Mouse (Mus musculus) monocyte, adult 5-6 weeks (primary cell): ENCODE results near the gene Ndufa5. TPM values are rescaled to one million over a fixed set of nuclear protein-coding genes. Genes with fewer than 3 reads are reported as not detected.

Source experiments
- ATAC-seq: fragments of 153-309, 156-312 bp; replicated peaks from 2 replicates; pipeline ENCODE4 v1.8.0; 2017; ENCODE audit warnings: mild to moderate bottlenecking; ENCODE audit not compliant: low TSS enrichment, insufficient number of reproducible peaks, severe bottlenecking, poor library complexity, low FRiP score
- total RNA-seq: library from RNA; stranded (forward); fragments of 200-1000, 200-491, 200-594 nt; gene quantifications from 3 replicates; pipeline ENCODE4 v1.2.3, GENCODE M21; 2017

Gene Ndufa5
- total RNA-seq, result 116 to 157 TPM (median 129 TPM) in 3 replicates

DNA sequence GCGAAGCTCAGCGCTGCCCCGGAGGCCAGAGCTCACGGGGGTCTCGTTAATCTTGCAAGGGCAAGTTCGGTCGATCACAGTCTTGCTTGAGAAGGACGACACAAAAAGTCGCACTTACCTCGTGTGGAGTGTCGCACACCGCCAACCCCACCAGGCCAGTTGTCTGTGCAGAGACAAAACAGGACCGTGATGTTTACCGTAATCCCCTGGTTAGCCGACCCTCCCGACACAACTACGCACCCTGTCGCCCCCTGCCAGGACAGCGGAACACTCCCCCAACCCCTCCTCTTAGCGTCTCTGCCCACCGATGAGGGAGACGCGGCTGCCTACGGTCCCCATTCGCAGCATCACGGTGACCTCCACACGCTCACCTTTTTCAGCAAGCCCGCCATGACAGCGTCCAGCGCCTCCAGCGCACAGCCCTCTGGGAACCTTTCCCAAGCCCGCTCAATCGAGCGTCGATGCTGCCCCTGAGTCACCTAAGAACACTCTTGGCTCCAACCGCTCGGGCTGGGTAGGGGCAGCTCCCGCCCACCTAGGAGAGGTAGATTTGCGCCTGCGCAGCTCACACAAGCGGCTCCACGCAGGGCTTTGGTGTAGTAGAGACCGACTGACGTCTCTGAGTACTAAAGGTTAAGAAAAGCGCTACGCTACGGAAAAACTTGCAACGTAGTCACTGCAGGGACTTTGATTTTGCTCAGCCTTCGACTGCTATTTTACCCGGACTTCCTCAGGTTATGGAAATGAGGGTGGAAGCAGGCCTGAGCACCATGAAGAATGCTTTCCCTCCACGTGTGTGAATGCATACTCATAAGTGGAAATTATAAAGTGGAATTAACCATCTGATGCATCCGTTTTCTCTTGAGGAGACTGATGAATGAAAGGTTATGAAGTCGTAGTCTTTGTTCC is at the start of gene Ndufa5:
TSS of gene Ndufa5 (minus strand) at position 859 of the 909 bp plus-strand sequence.
- peak; percentile 98 for ATAC-seq

DNA sequence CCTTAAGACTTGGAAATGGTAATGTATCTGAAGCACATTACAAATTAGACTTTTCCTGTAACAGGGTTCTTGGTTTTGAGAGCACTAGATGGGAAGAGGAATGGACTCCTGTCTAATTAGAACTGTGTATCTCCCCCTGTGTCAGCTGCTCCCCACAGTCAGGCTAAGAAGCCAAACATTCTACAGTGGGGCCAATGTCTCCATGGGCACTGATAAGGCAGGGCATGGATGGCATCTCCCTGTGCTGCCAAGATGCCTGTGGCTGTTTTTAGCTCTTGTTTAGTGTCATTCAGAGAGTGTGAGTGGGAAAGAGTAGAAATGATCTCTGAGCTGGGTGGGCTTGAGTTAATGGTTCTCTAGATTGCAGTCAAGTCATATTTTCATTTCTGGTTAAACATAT is 45.5 kb upstream of the Ndufa5 start:
- no peak for ATAC-seq

DNA sequence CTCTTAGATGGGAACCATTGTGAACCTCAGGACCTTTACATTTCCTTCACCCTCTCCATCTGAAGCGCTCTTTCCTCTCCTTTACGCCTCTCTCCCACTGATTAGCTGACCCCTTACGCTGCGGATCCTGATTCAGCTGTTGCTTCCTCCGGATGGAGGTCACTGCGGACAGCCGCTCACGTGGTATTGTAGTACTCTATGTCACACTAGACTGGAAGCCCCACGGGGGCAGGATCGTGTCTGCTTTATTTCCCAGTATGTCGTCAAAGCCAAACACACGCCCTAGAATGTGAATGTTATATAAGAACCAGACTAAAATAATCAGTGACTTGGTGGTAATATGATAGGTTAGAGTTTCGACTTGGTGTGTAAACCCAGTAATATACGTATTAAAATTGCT is 44.6 kb upstream of the Ndufa5 start:
- ATAC-seq, result no peak

DNA sequence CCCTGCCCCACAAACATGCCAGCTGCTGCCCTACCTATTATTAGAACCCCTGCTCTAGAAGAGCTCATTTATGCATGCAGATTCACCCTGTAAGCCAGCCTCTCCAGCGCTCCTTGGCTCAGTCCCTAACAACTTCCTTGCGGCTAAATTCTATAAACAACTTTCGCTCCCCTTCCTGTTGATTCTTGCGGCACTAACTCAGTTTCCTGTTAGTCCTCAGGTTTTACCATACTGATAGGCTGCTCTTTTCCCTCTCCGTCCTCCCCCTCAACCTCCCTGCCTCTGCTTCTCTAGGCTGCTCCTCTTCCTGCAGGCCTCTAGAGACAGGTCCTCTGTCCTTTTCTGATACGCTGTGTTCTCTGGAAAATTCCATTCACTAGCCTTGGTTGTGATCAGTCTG is 43.3 kb upstream of the Ndufa5 start:
- ATAC-seq, result no peak

DNA sequence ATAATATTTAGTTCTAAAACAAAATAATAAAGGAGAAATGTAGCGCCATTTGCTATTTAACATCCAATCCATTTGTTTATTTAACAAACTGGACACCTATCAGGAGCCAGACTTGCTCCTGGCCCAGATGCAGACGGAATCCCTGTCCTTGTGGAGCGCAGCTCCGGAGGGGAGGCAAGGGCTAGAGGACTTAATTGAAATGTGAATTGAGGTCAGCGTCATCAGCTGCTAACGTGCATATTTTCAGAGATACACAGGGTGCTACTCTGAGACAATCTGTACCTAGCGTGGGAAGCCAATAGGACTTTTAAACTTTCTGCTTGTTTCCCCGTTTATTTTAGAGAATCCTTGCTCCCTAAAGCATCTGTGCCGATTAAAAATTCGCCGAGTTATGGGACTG is 42.5 kb upstream of the Ndufa5 start:
- no peak for ATAC-seq

DNA sequence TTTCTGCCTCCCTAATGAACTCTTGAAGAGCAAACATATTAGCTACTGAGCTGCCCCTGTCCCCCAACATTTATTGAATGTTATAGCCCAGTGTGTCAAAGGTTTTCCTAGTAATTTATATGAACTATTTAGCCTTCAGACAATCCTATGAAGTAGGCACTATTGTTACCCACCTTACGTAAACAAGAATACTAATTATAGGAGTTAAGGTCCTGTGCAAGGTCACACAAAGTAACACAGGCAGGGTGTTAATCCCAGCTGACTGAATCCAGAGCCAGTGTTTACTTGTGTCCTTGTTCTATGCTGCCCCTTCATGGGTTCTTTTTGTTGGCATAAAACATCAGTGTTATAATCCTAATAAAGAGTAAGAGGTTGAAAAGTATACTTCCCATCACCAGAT is 41.9 kb upstream of the Ndufa5 start:
- ATAC-seq, result no peak

DNA sequence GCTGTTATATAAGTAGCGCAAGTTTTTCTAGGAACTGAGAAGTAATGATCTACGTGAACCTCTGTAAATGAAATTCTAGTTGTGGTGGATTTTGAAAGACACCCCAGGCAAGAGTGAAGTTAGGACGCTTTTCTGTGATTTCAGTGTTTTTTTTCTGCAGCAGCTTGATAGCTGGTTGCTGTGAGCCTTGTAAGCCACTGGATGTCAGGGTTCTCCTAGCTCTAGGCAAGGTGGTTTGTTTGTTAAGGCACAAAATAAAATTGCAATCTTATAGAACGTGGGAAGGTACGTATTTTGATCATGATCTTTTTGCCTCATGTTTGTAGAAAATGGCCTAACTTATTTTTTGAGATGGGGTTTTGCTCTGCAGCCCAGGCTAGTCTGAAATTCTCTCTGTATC is 41.1 kb upstream of the Ndufa5 start:
- ATAC-seq, result no peak

DNA sequence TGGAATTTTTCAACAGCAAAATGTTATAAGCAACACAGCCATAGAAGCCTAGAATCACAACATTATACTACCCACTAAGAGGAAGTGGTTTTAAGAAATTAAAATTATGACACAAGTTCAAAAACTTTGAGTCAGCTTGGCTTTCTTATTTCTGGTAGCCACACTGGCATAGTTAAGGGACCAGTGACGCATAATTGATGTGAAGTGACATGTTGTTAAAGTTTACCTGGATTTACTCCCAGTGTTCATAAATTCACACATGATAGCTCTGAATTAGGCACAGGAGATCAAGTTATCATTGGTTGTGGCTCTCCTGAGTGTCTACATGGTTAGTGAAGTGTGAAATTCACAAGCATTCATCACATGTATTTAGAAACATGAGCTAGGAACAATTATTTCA is 37.1 kb upstream of the Ndufa5 start:
- no peak for ATAC-seq

DNA sequence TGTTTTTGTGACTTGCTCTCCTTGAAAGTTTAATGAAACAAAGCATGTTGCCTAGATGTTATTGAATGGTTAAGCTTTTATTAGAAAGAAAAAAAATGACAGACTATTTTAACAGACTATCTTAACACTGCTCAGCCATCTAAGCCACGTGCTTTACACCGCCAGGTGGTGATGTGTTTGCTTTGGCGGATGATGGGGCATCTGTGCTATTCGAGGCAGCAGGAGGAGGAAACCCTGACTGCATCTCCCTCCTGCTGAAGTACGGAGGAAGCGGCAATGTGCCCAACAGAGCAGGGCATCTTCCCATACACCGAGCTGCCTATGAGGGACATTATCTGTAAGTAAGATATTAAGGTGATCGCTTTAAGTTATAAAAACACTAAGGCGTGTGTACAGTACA is 36.3 kb upstream of the Ndufa5 start:
- no peak for ATAC-seq

DNA sequence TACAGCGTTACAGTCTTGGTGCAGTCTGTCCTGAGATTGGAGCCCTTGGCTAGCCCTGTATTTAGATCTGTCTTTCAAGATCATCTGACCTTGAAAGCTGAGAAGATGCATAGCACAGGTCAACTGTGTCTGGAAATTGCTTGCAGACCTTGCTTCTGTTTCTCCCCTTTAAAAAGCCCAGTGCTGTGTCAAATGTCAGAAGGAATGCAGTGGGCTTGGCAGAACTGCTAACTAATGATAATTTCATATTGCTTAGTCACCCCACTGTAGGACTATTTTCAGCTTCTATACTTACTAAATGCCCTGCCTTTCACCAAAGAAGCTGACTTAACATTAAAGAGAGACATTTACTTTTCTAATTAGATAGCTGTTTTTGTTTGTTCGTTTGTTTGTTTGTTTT is 27.7 kb upstream of the Ndufa5 start:
- ATAC-seq, result no peak

DNA sequence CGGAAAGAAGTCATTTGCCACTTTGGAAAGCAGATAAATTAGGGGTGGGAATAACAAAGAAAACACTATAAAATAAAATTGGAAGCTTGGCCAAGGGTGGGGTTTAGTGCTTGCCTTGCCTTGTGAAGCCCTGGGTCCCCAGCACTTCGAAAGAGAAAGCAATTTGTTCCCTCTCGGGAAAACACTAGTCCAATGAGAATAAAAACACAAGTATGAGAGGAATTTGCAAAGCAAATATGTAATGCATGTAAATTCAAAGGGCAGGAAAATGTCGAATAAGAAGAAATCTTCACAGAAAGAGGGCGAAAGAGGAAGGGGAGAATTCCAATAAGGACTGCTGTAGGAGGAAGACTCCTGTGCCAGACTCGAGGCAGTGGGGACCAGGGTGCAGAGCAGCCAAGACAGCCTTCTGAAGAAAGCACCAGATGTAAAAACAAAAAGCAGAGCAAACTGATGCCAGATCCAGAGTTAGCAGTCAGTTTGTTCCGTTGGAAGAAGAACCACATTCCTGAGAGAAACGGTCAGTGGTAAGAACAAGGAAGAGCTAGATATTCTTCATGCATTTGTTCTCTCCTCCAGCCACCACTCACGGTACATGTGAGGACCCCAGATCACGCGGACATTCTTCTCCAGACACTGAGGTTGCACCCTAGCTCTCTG is 26.7 kb upstream of the Ndufa5 start:
- ATAC-seq, result no peak

DNA sequence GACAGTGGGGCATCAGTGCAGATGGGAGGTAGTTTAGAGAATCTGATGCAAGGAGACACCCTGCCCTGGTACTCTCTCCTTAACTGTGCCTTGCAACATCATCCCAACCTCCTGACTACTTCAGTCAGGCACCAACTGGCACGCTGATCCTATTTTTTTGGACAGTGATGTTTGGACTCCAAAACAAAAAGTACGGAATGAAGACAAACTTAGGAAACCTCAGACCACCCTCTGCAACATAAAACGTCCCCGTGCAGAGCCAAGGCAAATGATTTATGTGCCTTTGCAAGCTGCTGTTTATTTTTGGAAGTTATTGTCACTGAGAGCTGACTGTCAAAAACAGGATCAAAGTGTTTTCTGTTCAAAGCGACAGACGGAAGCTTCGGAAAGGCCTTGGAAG is 24.2 kb upstream of the Ndufa5 start:
- no peak for ATAC-seq

DNA sequence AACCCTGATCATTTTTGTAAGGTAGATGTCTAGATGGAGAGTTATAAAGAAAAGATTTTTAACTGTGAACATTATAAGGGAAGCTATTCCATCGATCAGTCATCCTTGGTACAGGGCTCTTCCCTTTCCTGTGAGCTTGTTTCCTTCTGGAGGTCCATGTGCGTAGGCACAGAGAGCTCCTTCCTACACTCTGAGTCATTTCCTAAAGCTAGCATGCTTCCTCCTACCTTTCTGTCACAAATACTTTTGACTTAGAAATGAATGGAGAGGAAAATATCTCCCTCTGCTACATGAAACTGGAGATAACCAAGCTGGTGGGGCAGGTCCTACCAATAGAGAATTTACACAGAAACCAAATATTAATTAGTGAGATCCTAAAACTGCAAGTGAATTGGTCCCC is 22.0 kb upstream of the Ndufa5 start:
- no peak for ATAC-seq

DNA sequence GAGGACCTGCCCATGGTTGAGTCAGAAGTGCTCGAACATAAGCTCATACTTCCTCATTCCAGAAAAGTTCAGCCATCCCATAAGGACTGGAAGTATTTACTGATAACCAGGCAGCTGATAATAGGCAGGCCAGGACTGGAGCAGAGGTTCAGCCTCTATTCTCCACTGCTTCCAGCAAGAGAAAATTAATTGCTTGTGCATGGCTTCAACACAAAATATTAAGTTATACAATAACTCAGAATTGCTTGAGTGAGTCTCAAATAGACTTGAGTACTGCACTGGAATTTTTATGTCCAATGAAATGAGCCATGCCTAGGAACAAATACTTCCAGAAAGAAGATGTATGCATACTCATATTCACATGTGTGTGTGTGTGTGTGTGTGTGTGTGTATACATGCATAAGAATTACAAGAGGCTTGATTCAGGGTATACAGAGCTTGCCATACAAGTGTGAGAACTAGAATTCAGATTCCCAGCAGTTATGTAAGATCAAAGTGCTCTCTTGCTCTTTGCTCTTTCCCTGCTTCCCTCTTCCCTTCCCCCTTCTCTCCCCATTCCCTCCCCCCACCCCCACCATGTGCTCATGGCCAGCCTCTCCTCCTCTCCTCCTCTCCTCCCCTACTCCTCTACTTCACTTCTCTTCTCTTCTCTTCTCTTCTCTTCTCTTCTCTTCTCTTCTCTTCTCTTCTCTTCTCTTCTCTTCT is 19.1 kb upstream of the Ndufa5 start:
- no peak for ATAC-seq

DNA sequence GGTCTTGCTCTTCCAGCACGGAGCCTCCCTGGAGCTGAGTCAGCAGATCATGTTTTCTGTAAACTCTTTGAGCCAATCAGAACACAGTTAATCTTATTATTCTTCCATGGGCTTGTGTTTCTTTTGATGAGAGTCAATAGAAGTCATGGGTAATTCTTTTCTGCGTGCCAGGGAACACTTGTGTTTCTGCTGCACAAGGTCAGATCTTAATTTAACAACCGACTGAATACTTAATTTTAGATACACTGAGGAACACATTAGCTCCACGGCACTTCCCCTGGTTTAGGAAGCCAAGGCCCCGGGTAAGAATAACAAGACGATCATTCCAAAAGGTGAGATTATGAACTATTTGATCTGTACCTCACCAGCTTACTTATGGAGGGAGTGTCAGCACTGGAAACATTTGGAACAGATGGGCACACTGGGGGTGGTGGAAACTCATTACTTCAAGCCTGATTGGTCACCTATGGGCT is 15.3 kb upstream of the Ndufa5 start:
- ATAC-seq, result no peak

DNA sequence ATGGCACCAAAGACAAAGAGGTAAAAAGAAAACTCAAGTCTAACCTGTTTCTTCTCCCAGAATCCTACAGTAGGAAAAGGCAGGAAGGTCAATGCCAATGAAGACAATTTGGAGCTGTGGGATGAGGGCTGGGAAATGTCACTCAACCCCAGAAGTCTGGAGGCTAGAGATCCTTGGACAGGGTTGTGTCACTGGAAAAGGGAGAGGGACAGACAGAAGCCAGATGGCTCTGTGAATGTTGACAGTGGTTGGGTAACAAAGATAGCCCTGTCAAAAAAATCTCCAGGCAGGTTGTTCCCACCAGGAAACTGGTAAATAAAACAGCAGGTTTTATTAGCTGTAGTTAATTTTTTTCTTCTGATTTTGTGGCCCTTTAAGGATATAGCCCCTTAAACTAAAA is 14.6 kb upstream of the Ndufa5 start:
- no peak for ATAC-seq

DNA sequence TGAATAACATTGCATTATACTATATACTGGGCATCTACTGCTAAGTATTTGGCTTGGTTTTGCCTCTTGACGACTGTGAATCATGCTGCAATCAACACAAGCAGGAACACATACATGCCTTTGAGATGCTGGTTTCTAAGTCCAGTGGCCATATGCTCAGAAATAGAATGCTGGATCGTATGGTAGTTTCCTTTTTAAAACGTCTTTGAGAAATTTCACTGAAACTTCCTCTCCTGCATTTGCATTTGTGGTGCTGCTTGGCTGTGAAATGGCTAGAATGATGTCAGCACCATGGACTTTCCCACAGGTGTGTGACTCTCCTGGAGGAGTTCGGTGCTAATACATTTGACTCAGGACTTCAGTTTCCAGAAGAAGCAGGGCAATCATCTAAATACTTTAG is 12.3 kb upstream of the Ndufa5 start:
- ATAC-seq, result no peak

DNA sequence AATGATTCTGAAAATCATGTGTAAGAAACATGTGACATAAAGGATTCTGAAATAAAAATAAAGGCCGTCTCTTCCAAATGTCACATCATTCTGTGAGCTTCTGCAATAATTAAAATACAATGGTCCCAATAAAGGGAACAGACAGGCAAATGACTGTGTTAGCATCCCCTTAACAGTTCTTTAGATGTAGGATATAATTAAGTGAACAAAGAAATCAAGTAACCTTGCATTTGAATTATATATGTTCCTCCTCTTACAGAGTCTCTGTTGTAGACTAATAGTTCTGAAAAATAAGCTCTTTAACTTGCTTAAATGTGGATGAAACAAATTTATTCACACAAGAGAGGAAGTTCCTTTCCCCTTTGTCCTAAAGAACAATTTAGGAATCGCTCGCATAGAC is 10.6 kb upstream of the Ndufa5 start:
- no peak for ATAC-seq

DNA sequence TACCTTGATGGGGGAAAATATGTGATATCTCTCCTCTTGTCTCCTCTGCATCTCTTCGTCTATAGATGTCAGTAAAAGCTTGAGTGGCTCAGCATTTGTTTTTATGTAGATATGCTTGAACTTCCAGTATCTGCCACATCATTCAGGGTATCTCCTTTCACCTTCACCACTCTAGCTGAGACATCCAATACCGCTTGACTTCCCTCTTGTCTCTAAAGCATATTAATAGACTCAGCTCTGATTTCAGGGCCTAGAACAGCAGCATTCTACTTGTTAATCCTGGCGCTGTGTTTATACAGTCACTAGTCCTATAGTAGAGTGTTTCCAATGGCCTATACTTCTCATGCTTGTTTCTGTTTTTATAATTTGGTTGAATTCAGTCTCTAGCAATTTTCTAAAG is 5.0 kb upstream of the Ndufa5 start:
- ATAC-seq, result no peak
